Mouse (Mus musculus) adrenal gland, adult 2 months (tissue): ENCODE data around the gene Large1. TPM values are rescaled to one million over a fixed set of nuclear protein-coding genes. Genes with fewer than 3 reads are reported as not detected.
"Not testable (repeated sequence)": the region's sequence is repeated elsewhere in the genome, so short reads cannot be mapped to it uniquely, and the experiment has no call there.

Experiments used
- DNase-seq: peaks from one replicate; pipeline ENCODE4 v3.0.0; 2021
- polyA plus RNA-seq: library from polyadenylated mRNA; depleted of rRNA; stranded (reverse); fragments of >200 nt; gene quantifications from 2 replicates; pipeline ENCODE4 v1.2.3, GENCODE M21; 2012
- total RNA-seq, 2 experiments: library from RNA; stranded (reverse); gene quantifications; 2 replicates each; pipeline ENCODE4 v1.2.3; 2021

The Large1 gene
- total and polyA plus RNA-seq, 3 experiments = 7.8 to 26.7 (median 22.2) TPM

- no peak for DNase-seq
These were observed 180.7 kb downstream of the Large1 start for GRCm38 (mm10) chr8:73172661-73173060.

- no peak for DNase-seq
These were observed 191.3 kb downstream of the Large1 start for GRCm38 (mm10) chr8:73161994-73162393.

- no peak for DNase-seq
These were observed 191.8 kb downstream of the Large1 start for GRCm38 (mm10) chr8:73161564-73161963.

GRCm38 (mm10) chr8:73160945-73161344, 192.4 kb downstream of the Large1 start:
- DNase-seq = no peak

GRCm38 (mm10) chr8:73147236-73147635, 206.1 kb downstream of the Large1 start:
- no peak for DNase-seq

GRCm38 (mm10) chr8:73142660-73143395, 210.5 kb downstream of the Large1 start:
- DNase-seq = no peak

- no peak for DNase-seq
These were observed 217.9 kb downstream of the Large1 start for GRCm38 (mm10) chr8:73135397-73135796.

GRCm38 (mm10) chr8:73132080-73132479, 221.3 kb downstream of the Large1 start:
- DNase-seq = no peak

GRCm38 (mm10) chr8:73123864-73124499, 229.4 kb downstream of the Large1 start:
- no peak for DNase-seq

- no peak for DNase-seq
These were observed 240.9 kb downstream of the Large1 start for GRCm38 (mm10) chr8:73112332-73112895.

- no peak for DNase-seq
These were observed 249.3 kb downstream of the Large1 start for GRCm38 (mm10) chr8:73104089-73104488.

- DNase-seq = no peak
These were observed 252.3 kb downstream of the Large1 start for GRCm38 (mm10) chr8:73101069-73101468.

- DNase-seq = not testable (repeated sequence)
These were observed 252.7 kb downstream of the Large1 start for GRCm38 (mm10) chr8:73100607-73101006.

GRCm38 (mm10) chr8:73099542-73099941, 253.8 kb downstream of the Large1 start:
- DNase-seq = no peak

GRCm38 (mm10) chr8:73096952-73097351, 256.4 kb downstream of the Large1 start:
- no peak for DNase-seq

GRCm38 (mm10) chr8:73077746-73078145, 275.6 kb downstream of the Large1 start:
- DNase-seq = not testable (repeated sequence)

GRCm38 (mm10) chr8:73061410-73061809, 291.9 kb downstream of the Large1 start:
- DNase-seq = no peak

- DNase-seq = no peak
These were observed 298.6 kb downstream of the Large1 start for GRCm38 (mm10) chr8:73054726-73055125.

GRCm38 (mm10) chr8:73053878-73054277, 299.5 kb downstream of the Large1 start:
- DNase-seq = no peak

GRCm38 (mm10) chr8:73052414-73052813, 300.9 kb downstream of the Large1 start:
- no peak for DNase-seq

- DNase-seq = no peak
These were observed 305.2 kb downstream of the Large1 start for GRCm38 (mm10) chr8:73048136-73048535.

GRCm38 (mm10) chr8:73029787-73030186, 323.6 kb downstream of the Large1 start:
- no peak for DNase-seq

- DNase-seq = no peak
These were observed 335.1 kb downstream of the Large1 start for GRCm38 (mm10) chr8:73018241-73018640.
